Mouse (Mus musculus): ENCODE measurements around the gene Fam71e1.

DNA sequence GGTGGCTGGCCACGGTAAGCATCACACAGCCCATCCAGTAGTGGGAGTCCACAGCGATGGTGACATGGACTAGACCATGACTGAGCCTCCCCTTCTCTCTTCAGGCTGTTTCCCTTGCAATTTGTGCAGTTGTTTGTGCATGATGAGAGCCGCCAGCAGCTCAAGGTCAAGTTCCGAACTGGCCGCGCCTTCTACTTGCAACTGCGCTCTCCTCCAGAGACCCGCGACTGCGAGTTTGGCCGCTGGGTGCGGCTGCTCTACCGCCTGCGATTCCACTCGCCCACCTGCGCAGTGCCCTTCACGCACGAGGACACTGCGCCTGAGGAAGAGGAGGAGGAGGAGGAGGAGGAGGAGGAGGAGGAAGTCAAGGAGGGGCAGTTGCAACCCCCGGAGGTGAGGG, 3.7 kb downstream of the Fam71e1 start:
- TF ChIP-seq CTCF (IDR thresholded peaks at IDR 0.05; ENCODE audit: insufficient read depth, low read length) (no peak), POLR2A (IDR thresholded peaks at IDR 0.05; ENCODE audit: borderline replicate concordance, extremely low read depth, low read depth, low read length) (no peak)
